Mouse (Mus musculus) spleen, postnatal 14 days (tissue): ENCODE data around the gene Wnt5b.

ENCODE experiments used
- DNase-seq, 2 experiments: peaks; one replicate each; pipeline ENCODE4 v3.0.0; 2021 to 2022; ENCODE audit warnings: low spot score in 2 of 2

Gene Wnt5b

GRCm38 (mm10) chr6:119521931-119522391 is 22.2 kb downstream of the Wnt5b start:
- no peak for DNase-seq

DNA sequence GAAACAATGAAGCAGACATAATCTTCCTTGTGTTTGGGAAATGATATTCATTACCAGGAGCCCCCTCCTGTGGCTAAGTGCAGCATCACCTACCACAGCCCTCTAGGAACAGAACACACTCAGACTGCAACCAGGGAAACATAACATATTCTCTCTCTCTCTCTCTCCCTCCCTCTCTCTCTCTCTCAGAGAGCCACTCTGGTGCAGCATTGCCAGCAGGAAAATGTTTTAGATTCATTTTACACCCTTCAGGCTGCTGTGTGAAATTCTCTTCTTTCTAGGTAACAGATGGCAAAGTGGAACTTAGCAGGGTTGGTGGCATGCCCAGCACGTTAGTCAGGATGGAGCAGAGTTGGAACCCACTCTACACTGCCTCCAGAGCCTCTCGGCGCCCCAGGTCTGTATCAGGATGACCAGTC is 22.7 kb downstream of the Wnt5b start:
- no peak for DNase-seq

DNA sequence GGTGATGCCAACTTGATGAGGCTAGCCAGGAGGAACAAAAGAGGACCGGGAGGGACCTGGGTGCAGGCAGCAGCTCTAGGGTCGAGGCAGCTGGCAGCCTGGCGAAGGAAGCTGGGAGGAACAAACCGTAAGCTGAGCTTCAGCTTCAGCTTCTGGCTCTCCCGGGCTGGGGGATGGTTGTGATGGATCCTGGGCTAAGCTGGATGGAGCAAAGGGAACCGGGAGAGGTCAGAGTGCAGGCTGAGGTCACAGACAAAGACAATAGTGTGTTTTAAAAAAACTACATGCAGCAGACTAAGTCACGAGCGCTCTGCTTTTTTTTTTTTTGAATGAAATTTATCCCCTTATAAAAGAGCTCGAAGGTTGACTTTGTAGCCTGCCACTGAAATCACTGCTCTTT is 23.4 kb downstream of the Wnt5b start:
- DNase-seq: no peak

- no peak for DNase-seq
These were observed 30.1 kb downstream of the Wnt5b start for GRCm38 (mm10) chr6:119514085-119514484.

DNA sequence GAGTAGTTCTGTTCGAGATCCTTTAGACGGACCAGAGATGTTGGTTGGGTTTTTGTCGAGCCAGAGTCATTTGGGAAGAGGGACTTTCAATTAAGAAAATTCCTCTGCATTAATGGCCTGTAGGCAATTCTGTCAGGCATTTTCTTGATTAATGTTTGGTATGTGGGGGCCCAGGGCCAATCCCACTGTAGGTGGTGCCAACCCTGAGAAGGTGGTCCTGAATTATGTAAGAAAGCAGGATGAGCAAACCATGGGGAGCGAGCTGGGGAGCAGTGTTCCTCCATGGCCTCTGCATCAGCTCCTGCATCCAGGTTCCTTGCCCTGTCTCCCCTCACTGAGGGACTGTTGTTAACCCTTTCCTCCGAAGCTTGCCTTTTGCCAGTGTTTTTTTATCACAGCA is 30.7 kb downstream of the Wnt5b start:
- no peak for DNase-seq

DNA sequence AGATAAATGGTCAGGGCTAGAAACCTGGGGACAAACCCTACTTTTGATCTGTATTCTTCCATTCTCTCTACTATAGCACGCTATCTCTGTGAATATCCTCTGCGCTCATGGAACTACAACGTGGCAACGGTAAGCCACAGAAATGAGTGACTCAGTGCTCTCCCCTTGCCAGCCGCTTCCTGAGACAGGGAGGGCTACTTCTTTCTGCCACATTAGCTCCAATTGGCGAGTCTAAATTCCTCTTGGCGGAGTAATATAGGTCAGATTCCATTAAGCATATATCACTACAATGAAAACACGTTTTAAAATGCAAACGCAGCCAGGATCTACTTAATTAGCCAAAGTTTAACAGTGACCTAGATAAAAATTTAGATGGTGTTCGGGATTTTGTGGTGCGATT is 31.4 kb downstream of the Wnt5b start:
- no peak for DNase-seq

DNA sequence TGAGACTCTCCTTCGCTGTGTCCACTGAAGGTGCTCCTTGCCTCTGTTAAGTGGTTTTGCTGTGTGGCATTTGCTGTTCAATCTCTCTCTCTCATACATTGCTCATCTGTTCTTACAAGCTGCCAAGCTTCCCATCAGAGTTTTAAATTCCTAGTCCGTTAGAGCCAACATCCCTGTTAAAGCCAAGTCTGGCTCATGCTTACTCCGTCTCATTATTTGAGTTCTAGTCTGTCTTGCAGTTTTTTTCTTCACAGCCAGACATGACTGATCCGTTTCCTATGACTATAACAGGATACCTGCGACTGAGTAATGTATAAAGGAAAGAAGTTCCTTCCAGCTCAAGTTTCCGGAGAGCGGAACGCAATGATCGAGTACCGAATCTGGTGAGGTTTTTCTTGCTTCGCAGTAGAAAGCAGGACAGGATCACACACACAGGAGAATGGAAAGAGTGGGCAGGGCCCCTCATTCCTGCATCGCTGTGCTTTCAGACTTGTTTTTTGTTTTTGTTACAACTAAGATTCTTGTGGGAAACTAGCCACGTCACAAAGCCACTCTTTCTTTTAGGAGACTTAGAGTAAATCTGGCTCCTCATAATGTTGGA is 34.6 kb downstream of the Wnt5b start:
- no peak for DNase-seq

GRCm38 (mm10) chr6:119508634-119509375 is 35.3 kb downstream of the Wnt5b start:
- no peak for DNase-seq

- DNase-seq: no peak
These were observed 35.9 kb downstream of the Wnt5b start for GRCm38 (mm10) chr6:119508221-119508620.

DNA sequence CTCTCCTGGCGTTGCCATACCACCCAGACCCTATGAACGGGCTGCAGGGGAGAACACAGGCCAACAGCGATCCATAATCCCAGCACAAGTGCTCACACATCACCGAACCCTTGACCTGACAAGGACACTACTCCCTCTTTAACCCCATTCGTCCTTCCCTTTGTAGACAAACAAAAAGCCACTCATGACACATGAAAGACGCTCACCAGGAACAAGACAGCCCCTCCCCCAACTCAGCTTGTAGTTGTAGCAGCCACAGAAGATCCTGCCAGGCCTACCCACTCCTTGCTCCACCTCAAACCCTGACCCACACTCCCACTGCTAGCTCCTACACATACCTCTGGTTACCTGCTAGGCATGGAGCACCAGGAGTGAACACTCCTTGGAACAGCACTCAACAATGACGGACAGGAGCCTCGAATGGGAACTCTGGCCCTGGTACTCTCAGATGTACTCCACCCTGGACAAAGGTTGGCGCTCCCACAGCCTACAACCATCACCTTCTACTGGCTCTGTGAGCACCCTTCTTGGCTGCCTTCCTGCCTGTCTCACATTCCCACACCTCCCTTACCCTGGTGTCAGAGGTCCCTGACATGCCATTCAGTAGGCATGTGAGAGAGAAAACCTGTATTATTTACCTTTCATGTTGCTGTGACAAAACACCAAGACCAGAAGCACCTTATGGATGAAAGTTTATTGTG is 38.5 kb downstream of the Wnt5b start:
- no peak for DNase-seq

DNA sequence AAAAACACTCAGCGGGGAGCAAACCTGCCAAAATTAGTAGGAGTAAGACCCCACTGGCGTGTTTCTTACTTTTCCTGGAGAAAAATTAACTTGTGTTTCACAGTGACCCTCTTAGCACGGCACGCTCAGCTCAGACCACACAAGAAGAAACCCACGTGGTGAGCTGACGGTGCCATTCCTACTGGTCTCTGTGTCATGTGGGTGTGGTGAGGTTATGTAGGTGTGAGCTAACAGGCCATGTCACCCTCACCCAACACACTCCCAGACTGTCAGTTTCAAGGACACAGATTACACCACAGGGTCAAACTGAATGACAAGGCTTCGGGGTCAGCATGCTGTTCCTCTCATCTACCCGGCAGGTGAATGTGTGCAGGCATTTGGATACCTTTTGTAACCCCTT is 39.4 kb downstream of the Wnt5b start:
- DNase-seq: no peak

DNA sequence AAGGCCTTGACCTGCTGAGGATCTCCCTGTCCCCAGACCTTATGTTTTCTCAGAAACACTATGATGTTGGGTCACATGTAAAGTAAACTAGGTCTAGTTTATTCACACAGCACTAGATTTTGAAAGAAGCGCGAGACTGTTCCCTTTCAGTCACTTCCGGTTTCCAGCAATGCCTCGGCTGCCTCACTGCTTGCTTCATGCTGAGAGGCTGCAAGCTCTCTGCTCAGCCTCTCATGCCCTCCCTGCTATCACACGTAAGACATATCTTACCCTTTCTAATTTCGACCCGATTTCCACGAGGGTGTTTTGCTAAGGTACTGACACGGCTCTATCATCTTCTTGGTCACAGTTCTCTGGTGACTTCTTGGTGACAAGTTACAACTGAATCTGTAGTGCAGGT is 42.1 kb downstream of the Wnt5b start:
- peak in 1 of 2 experiments; percentile 13 for DNase-seq

DNA sequence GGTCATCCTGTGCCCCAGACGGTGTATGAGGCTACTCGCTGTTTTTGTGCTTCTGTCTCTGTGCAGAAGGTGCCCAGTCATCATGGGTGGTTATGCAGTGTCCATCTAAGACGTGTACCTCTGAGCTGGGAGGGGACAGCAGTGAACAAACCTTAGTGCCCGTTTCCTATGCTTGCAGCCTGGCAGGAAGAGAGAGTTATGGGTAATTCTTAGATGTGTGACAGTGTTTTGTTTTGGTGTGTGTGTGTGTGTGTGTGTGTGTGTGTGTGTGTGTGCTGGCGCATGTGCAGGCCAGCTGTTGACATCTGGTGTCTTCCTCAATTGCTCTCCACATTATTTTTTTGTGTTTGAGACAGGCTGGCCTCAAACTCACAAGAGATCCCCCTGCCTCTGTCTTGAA is 44.1 kb downstream of the Wnt5b start:
- no peak for DNase-seq

- no peak for DNase-seq
These were observed 44.9 kb downstream of the Wnt5b start for GRCm38 (mm10) chr6:119499271-119499670.

DNA sequence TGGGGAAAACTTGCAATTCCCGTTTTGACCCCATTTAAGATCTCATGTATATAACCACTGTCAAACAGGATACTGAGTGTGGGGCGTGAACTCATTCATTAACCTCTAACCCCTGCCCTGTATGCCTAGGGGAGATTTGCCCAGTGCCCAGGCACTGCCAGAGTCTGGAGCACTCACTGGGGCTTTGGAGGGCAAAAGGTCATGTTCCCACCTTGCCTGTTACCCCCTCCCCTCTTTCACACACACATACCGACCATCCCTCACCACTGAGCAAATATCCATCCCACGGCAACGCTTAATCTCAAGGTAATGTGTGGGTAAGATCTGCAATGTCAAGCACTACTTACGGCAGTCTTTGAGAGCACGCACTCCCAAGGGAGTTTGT is 51.5 kb downstream of the Wnt5b start:
- no peak for DNase-seq

DNA sequence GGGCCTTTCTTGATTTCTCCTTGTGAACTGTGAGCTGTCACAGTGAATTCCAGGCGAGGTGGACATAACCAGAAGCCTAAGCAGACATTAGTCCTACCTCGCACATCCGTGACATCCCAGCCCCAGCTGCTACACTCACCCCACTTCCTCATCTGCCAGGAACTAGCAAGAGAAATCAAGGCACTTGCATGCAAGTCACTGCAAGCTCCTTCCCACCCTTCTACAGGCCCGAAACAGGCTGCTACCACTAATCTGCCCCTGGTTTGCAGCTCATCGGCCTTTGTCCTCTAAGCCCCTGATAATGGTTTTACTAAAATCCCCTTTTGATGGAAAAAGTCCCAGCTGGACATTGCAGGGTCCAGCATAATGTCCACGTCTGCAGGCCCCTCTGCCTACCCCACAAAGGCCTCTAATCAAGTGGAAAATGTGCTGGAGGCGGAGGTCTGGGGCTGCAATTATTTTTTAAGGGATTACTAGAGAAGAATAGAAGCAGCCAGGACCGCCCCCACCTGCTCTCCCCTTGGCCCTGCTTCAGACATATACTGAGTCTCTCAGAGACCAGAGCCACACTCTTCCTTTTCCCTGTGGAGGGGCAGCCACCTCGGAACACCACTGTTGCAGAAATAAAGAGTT is 52.0 kb downstream of the Wnt5b start:
- DNase-seq: no peak

- DNase-seq: no peak
These were observed 53.1 kb downstream of the Wnt5b start for GRCm38 (mm10) chr6:119491006-119491405.

GRCm38 (mm10) chr6:119490549-119490948 is 53.6 kb downstream of the Wnt5b start:
- DNase-seq: no peak

GRCm38 (mm10) chr6:119489765-119490164 is 54.4 kb downstream of the Wnt5b start:
- DNase-seq: peak in 1 of 2 experiments; percentile 30

DNA sequence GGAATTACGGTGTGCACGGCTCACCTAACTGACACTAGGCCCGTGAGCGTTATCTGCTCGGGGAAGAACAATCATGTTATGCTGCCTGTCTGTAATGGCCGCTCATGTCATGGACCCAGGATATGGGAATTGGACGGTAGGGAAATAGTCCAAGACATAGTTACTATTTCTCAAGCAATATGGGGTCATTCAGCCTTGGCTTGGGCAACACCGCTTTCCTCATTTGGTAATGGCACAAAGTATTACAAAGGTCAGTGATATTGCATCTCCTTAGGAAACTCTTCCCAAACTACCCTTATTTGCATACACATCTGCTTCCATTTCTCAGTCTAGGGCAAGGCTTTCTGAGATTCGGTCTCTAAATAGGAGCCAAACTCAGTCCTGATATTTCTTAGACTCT is 56.5 kb downstream of the Wnt5b start:
- no peak for DNase-seq

DNA sequence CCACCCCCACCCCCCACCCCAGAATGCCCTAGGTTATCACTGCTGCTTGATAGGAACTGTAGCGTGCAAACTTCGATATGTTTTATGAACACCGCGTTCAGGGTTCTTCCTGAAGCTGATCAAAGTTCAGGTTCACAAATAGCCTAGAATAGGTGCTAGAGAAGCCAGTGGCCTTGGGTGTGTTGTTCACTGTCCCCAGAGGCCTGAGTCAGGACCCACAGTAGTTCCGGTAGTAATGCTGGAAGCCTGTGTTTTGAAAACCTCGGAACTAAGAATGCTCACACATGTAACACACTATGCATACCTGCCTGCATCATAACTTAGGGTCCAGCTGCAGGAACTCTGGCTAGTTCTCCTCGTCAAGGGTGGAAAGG is 57.1 kb downstream of the Wnt5b start:
- no peak for DNase-seq

GRCm38 (mm10) chr6:119486381-119487084 is 57.6 kb downstream of the Wnt5b start:
- DNase-seq: no peak
